Mouse (Mus musculus) neural tube, embryonic 14.5 days (tissue): ENCODE measurements around the gene Tprn. TPM values are rescaled to one million over a fixed set of nuclear protein-coding genes. Genes with fewer than 3 reads are reported as not detected.

Experiments
- ATAC-seq: fragments of 200-750 bp; cut with Nextera tagmentation; 2 replicates; pipeline ENCODE4 v1.8.0; 2017; ENCODE audit warnings: low read depth, mild to moderate bottlenecking, moderate TSS enrichment, moderate library complexity
- H3K27ac ChIP-seq: fragments of 300-500 bp; sonication (generic); 2 replicates; pipeline ENCODE4 v1.5.1; 2014; ENCODE audit warnings: low read depth, mild to moderate bottlenecking, control low read depth, low read length, moderate library complexity, mixed read lengths
- H3K27me3 ChIP-seq: fragments of 300-500 bp; sonication (generic); 2 replicates; pipeline ENCODE4 v1.6.1; 2014; ENCODE audit warnings: low read length; ENCODE audit not compliant: control insufficient read depth, insufficient read depth
- H3K36me3 ChIP-seq: fragments of 300-500 bp; sonication (generic); 2 replicates; pipeline ENCODE4 v1.6.1; 2014; ENCODE audit warnings: low read length, mixed read lengths; ENCODE audit not compliant: control insufficient read depth, insufficient read depth
- H3K4me1 ChIP-seq: fragments of 300-500 bp; sonication (generic); 2 replicates; pipeline ENCODE4 v1.6.1; 2014; ENCODE audit warnings: low read length; ENCODE audit not compliant: control insufficient read depth, insufficient read depth
- H3K4me2 ChIP-seq: fragments of 300-500 bp; sonication (generic); 2 replicates; pipeline ENCODE4 v1.6.1; 2014; ENCODE audit warnings: mild to moderate bottlenecking, low read depth, low read length, control low read depth
- H3K4me3 ChIP-seq: fragments of 300-500 bp; sonication (generic); 2 replicates; pipeline ENCODE4 v1.5.1; 2014; ENCODE audit warnings: low read depth, low read length, control low read depth, mixed read lengths
- H3K9ac ChIP-seq: fragments of 300-500 bp; sonication (generic); replicated peaks from 2 replicates; pipeline ENCODE4 v1.6.1; 2014; ENCODE audit warnings: low read depth, mild to moderate bottlenecking, control low read depth, low read length, mixed read lengths
- H3K9me3 ChIP-seq: fragments of 300-500 bp; sonication (generic); 2 replicates; pipeline ENCODE4 v1.6.1; 2016; ENCODE audit warnings: low read length; ENCODE audit not compliant: control insufficient read depth
- WGBS: fragments of 180-500 bp; shearing (Covaris S2); extraction: QIAGEN DNeasy Blood & Tissue Kit; methylation state at CpG from one replicate; pipeline ENCODE4 v1.1.7; 2014; 5-methylcytosine and 5-hydroxymethylcytosine counted together
- polyA plus RNA-seq: library from polyadenylated mRNA; unstranded; fragments of >200 nt; fragmentation: Nextera tagmentation; extraction: Ambion mirVana; gene quantifications from 2 replicates; pipeline ENCODE4 v1.2.1, GENCODE M21; 2014

The Tprn gene
- 11.5 and 12.3 TPM in 2 replicates for polyA plus RNA-seq

- Histone ChIP-seq H3K9ac (peak within 1 kb of the TSS; percentile 68), H3K4me1 (peaks cover 43% of the 10 kb centered on the region), H3K27ac (peak within 1 kb of the TSS; percentile 68), H3K36me3 (no peaks in the 10 kb centered on the region), H3K9me3 (no peaks in the 10 kb centered on the region), H3K4me3 (peak within 1 kb of the TSS; percentile 71), H3K27me3 (no peaks in the 10 kb centered on the region), H3K4me2 (peak within 1 kb of the TSS; percentile 99)
- peak; percentile 98 for ATAC-seq
- WGBS, result under 1% methylated on average over 39 of the region's 39 CpGs
Measured at GRCm38 (mm10) chr2:25262291-25262767, at the start of gene Tprn. TSS of gene Tprn (plus strand) at chr2:25262618.

GRCm38 (mm10) chr2:25213266-25213865 lies 49.1 kb upstream of the Tprn start:
- Histone ChIP-seq H3K4me3 (no peak overlapping the region), H3K9ac (no peak overlapping the region), H3K36me3 (0 out of 2 replicates have a peak, but pooled peaks cover 5% of the 10 kb centered on the region), H3K4me2 (no peak overlapping the region), H3K9me3 (no peaks in the 10 kb centered on the region), H3K27ac (no peak overlapping the region), H3K27me3 (no peaks in the 10 kb centered on the region), H3K4me1 (peaks cover 18% of the 10 kb centered on the region)
- 69% methylated on average over 23 of the region's 23 CpGs for WGBS
- ATAC-seq, result no peak

GRCm38 (mm10) chr2:25214444-25214843 lies 48.0 kb upstream of the Tprn start, which contains the start of gene Stpg3:
TSS of gene Stpg3 (minus strand) at chr2:25214637.
- H3K9me3 ChIP-seq, result no peaks in the 10 kb centered on the region
- WGBS, result 82% methylated on average over 3 of the region's 3 CpGs
- no peaks in the 10 kb centered on the region for H3K36me3 ChIP-seq

GRCm38 (mm10) chr2:25217666-25218065 lies 44.8 kb upstream of the Tprn start:
- no peak overlapping the region for H3K9ac ChIP-seq
- ATAC-seq, result no peak
- no peaks in the 10 kb centered on the region for H3K36me3 ChIP-seq
- H3K4me3 ChIP-seq, result no peak overlapping the region
- H3K4me1 ChIP-seq, result no peaks in the 10 kb centered on the region
- no peaks in the 10 kb centered on the region for H3K27me3 ChIP-seq
- H3K27ac ChIP-seq, result no peak overlapping the region
- 65% methylated on average over 2 of the region's 2 CpGs for WGBS
- H3K4me2 ChIP-seq, result no peak overlapping the region
- no peaks in the 10 kb centered on the region for H3K9me3 ChIP-seq

More at GRCm38 (mm10) chr2:25214444-25214843, 48.0 kb upstream of the Tprn start, which contains the start of gene Stpg3:
- Histone ChIP-seq H3K27ac (no peak within 1 kb of the TSS), H3K4me1 (peaks cover 10% of the 10 kb centered on the region), H3K27me3 (no peaks in the 10 kb centered on the region), H3K9ac (no peak within 1 kb of the TSS), H3K4me3 (no peak within 1 kb of the TSS), H3K4me2 (no peak within 1 kb of the TSS)
- no peak for ATAC-seq

GRCm38 (mm10) chr2:25218445-25218844 lies 44.0 kb upstream of the Tprn start, which contains the start of gene Fam166a:
TSS of gene Fam166a (plus strand) at chr2:25218745.
- no peak within 1 kb of the TSS for H3K27ac ChIP-seq
- H3K36me3 ChIP-seq, result no peaks in the 10 kb centered on the region
- H3K27me3 ChIP-seq, result no peaks in the 10 kb centered on the region
- peaks cover 3% of the 10 kb centered on the region; the same call in 1 of the 2 replicates for H3K4me1 ChIP-seq
- no peaks in the 10 kb centered on the region for H3K9me3 ChIP-seq
- H3K9ac ChIP-seq, result no peak within 1 kb of the TSS
- no peak within 1 kb of the TSS for H3K4me3 ChIP-seq
- H3K4me2 ChIP-seq, result no peak within 1 kb of the TSS
- no peak for ATAC-seq

- Histone ChIP-seq H3K4me2 (no peak overlapping the region), H3K4me1 (peaks cover 7% of the 10 kb centered on the region; the same call in 1 of the 2 replicates), H3K27ac (no peak overlapping the region), H3K9ac (no peak overlapping the region), H3K4me3 (no peak overlapping the region), H3K9me3 (no peaks in the 10 kb centered on the region), H3K36me3 (no peaks in the 10 kb centered on the region), H3K27me3 (no peaks in the 10 kb centered on the region)
- WGBS, result 75% methylated on average over 5 of the region's 5 CpGs
- ATAC-seq, result no peak
Measured at GRCm38 (mm10) chr2:25221331-25221772, 41.1 kb upstream of the Tprn start.

- Histone ChIP-seq H3K4me1 (peaks cover 7% of the 10 kb centered on the region; the same call in 1 of the 2 replicates), H3K27ac (peak overlapping the region; percentile 86), H3K36me3 (no peaks in the 10 kb centered on the region), H3K4me2 (peak overlapping the region; percentile 94), H3K9me3 (no peaks in the 10 kb centered on the region), H3K9ac (peak overlapping the region; percentile 75), H3K4me3 (peak overlapping the region; percentile 81), H3K27me3 (no peaks in the 10 kb centered on the region)
- peak; percentile 42 for ATAC-seq
- 3% methylated on average over 53 of the region's 53 CpGs for WGBS
Measured at GRCm38 (mm10) chr2:25223681-25224491, 38.5 kb upstream of the Tprn start.

- peak within 1 kb of the TSS; percentile 94 for H3K4me2 ChIP-seq
- no peaks in the 10 kb centered on the region for H3K27me3 ChIP-seq
- H3K4me3 ChIP-seq, result peak within 1 kb of the TSS; percentile 81
- no peak for ATAC-seq
- peaks cover 7% of the 10 kb centered on the region; the same call in 1 of the 2 replicates for H3K4me1 ChIP-seq
- peak within 1 kb of the TSS; percentile 91 for H3K27ac ChIP-seq
- H3K36me3 ChIP-seq, result no peaks in the 10 kb centered on the region
- peak within 1 kb of the TSS; percentile 75 for H3K9ac ChIP-seq
- no peaks in the 10 kb centered on the region for H3K9me3 ChIP-seq
- under 1% methylated on average over 17 of the region's 17 CpGs for WGBS
Measured at GRCm38 (mm10) chr2:25224492-25224765, 38.0 kb upstream of the Tprn start, which contains the start of gene Tubb4b. TSS of gene Tubb4b (minus strand) at chr2:25224702.
